Mouse (Mus musculus): ENCODE results near the gene Syt7. TPM values are rescaled to one million over a fixed set of nuclear protein-coding genes. Genes with fewer than 3 reads are reported as not detected.

Gene Syt7
- polyA plus RNA-seq, 1 experiment from 2014 or later = 13.6 TPM

GRCm38 (mm10) chr19:10352218-10352617 lies 36.7 kb upstream of the Syt7 start:
- ATAC-seq = no peak
- no peaks in the 10 kb centered on the region for H3K4me1 ChIP-seq (ENCODE audit: control insufficient read depth, insufficient read depth, low read length)
- no peaks in the 10 kb centered on the region for H3K27me3 ChIP-seq (ENCODE audit: control insufficient read depth, insufficient read depth, low read depth, low read length)
- 96% methylated on average over 7 of the region's 7 CpGs for WGBS
- H3K4me2 ChIP-seq (ENCODE audit: low read length) = no peak overlapping the region
- no peaks in the 10 kb centered on the region for H3K36me3 ChIP-seq (ENCODE audit: control insufficient read depth, insufficient read depth, low read length)
- H3K4me3 ChIP-seq (ENCODE audit: low read depth, low read length) = no peak overlapping the region
- H3K27ac ChIP-seq (ENCODE audit: low read length) = no peak overlapping the region
- no peaks in the 10 kb centered on the region for H3K9me3 ChIP-seq (replicated peaks; ENCODE audit: control insufficient read depth, low read length, poor library complexity, severe bottlenecking)
- H3K9ac ChIP-seq (ENCODE audit: low read depth, low read length) = no peak overlapping the region

GRCm38 (mm10) chr19:10354830-10355229 lies 34.1 kb upstream of the Syt7 start:
- H3K9ac ChIP-seq (ENCODE audit: low read depth, low read length) = no peak overlapping the region
- ATAC-seq = no peak
- no peaks in the 10 kb centered on the region for H3K27me3 ChIP-seq (ENCODE audit: control insufficient read depth, insufficient read depth, low read depth, low read length)
- no peak overlapping the region for H3K4me2 ChIP-seq (ENCODE audit: low read length)
- H3K36me3 ChIP-seq (ENCODE audit: control insufficient read depth, insufficient read depth, low read length) = no peaks in the 10 kb centered on the region
- WGBS = 21% methylated on average over 2 of the region's 2 CpGs
- no peak overlapping the region for H3K4me3 ChIP-seq (ENCODE audit: low read depth, low read length)
- H3K4me1 ChIP-seq (ENCODE audit: control insufficient read depth, insufficient read depth, low read length) = no peaks in the 10 kb centered on the region
- no peaks in the 10 kb centered on the region for H3K9me3 ChIP-seq (replicated peaks; ENCODE audit: control insufficient read depth, low read length, poor library complexity, severe bottlenecking)
- H3K27ac ChIP-seq (ENCODE audit: low read length) = no peak overlapping the region

- 8% methylated on average over 12 of the region's 12 CpGs for WGBS
- no peak overlapping the region for H3K27ac ChIP-seq (ENCODE audit: low read length)
Measured at GRCm38 (mm10) chr19:10356845-10357503, 31.9 kb upstream of the Syt7 start.

GRCm38 (mm10) chr19:10359105-10359946 lies 29.6 kb upstream of the Syt7 start:
- 95% methylated on average over 8 of the region's 8 CpGs for WGBS
- H3K4me3 ChIP-seq (ENCODE audit: low read depth, low read length) = no peak overlapping the region
- H3K4me2 ChIP-seq (ENCODE audit: low read length) = no peak overlapping the region
- H3K27me3 ChIP-seq (ENCODE audit: control insufficient read depth, insufficient read depth, low read depth, low read length) = no peaks in the 10 kb centered on the region
- H3K36me3 ChIP-seq (ENCODE audit: control insufficient read depth, insufficient read depth, low read length) = no peaks in the 10 kb centered on the region
- H3K9ac ChIP-seq (ENCODE audit: low read depth, low read length) = no peak overlapping the region
- no peaks in the 10 kb centered on the region for H3K9me3 ChIP-seq (replicated peaks; ENCODE audit: control insufficient read depth, low read length, poor library complexity, severe bottlenecking)
- H3K4me1 ChIP-seq (ENCODE audit: control insufficient read depth, insufficient read depth, low read length) = no peaks in the 10 kb centered on the region
- no peak overlapping the region for H3K27ac ChIP-seq (ENCODE audit: low read length)
- ATAC-seq = no peak

More at GRCm38 (mm10) chr19:10356845-10357503, 31.9 kb upstream of the Syt7 start:
- no peaks in the 10 kb centered on the region for H3K36me3 ChIP-seq (ENCODE audit: control insufficient read depth, insufficient read depth, low read length)
- H3K4me1 ChIP-seq (ENCODE audit: control insufficient read depth, insufficient read depth, low read length) = no peaks in the 10 kb centered on the region
- no peaks in the 10 kb centered on the region for H3K27me3 ChIP-seq (ENCODE audit: control insufficient read depth, insufficient read depth, low read depth, low read length)
- no peak overlapping the region for H3K4me3 ChIP-seq (ENCODE audit: low read depth, low read length)
- ATAC-seq = peak; percentile 75; the same call in 1 of the 2 replicates
- H3K9ac ChIP-seq (ENCODE audit: low read depth, low read length) = no peak overlapping the region
- H3K9me3 ChIP-seq (replicated peaks; ENCODE audit: control insufficient read depth, low read length, poor library complexity, severe bottlenecking) = no peaks in the 10 kb centered on the region
- H3K4me2 ChIP-seq (ENCODE audit: low read length) = no peak overlapping the region

- no peak overlapping the region for H3K4me2 ChIP-seq (ENCODE audit: low read length)
- ATAC-seq = no peak
- H3K4me3 ChIP-seq (ENCODE audit: low read depth, low read length) = no peak overlapping the region
- H3K27me3 ChIP-seq (ENCODE audit: control insufficient read depth, insufficient read depth, low read depth, low read length) = no peaks in the 10 kb centered on the region
- no peaks in the 10 kb centered on the region for H3K9me3 ChIP-seq (replicated peaks; ENCODE audit: control insufficient read depth, low read length, poor library complexity, severe bottlenecking)
- H3K4me1 ChIP-seq (ENCODE audit: control insufficient read depth, insufficient read depth, low read length) = no peaks in the 10 kb centered on the region
- no peak overlapping the region for H3K9ac ChIP-seq (ENCODE audit: low read depth, low read length)
- WGBS = 65% methylated on average over 6 of the region's 6 CpGs
- H3K27ac ChIP-seq (ENCODE audit: low read length) = no peak overlapping the region
- no peaks in the 10 kb centered on the region for H3K36me3 ChIP-seq (ENCODE audit: control insufficient read depth, insufficient read depth, low read length)
Measured at GRCm38 (mm10) chr19:10362473-10363129, 26.3 kb upstream of the Syt7 start.

GRCm38 (mm10) chr19:10363869-10364268 lies 25.0 kb upstream of the Syt7 start:
- H3K4me2 ChIP-seq (ENCODE audit: low read length) = no peak overlapping the region
- H3K36me3 ChIP-seq (ENCODE audit: control insufficient read depth, insufficient read depth, low read length) = no peaks in the 10 kb centered on the region
- H3K4me3 ChIP-seq (ENCODE audit: low read depth, low read length) = no peak overlapping the region
- H3K4me1 ChIP-seq (ENCODE audit: control insufficient read depth, insufficient read depth, low read length) = no peaks in the 10 kb centered on the region
- no peaks in the 10 kb centered on the region for H3K27me3 ChIP-seq (ENCODE audit: control insufficient read depth, insufficient read depth, low read depth, low read length)
- no peak overlapping the region for H3K9ac ChIP-seq (ENCODE audit: low read depth, low read length)
- no peak overlapping the region for H3K27ac ChIP-seq (ENCODE audit: low read length)
- H3K9me3 ChIP-seq (replicated peaks; ENCODE audit: control insufficient read depth, low read length, poor library complexity, severe bottlenecking) = no peaks in the 10 kb centered on the region
- WGBS = 20% methylated on average over 7 of the region's 7 CpGs
- ATAC-seq = no peak

GRCm38 (mm10) chr19:10366116-10366845 lies 22.6 kb upstream of the Syt7 start:
- no peaks in the 10 kb centered on the region for H3K9me3 ChIP-seq (replicated peaks; ENCODE audit: control insufficient read depth, low read length, poor library complexity, severe bottlenecking)
- no peaks in the 10 kb centered on the region for H3K4me1 ChIP-seq (ENCODE audit: control insufficient read depth, insufficient read depth, low read length)
- H3K27ac ChIP-seq (ENCODE audit: low read length) = no peak overlapping the region
- H3K4me2 ChIP-seq (ENCODE audit: low read length) = no peak overlapping the region
- whole genome bisulfite sequencing = 80% methylated on average over 3 of the region's 3 CpGs
- no peak overlapping the region for H3K9ac ChIP-seq (ENCODE audit: low read depth, low read length)
- ATAC-seq = no peak
- no peaks in the 10 kb centered on the region for H3K36me3 ChIP-seq (ENCODE audit: control insufficient read depth, insufficient read depth, low read length)
- no peaks in the 10 kb centered on the region for H3K27me3 ChIP-seq (ENCODE audit: control insufficient read depth, insufficient read depth, low read depth, low read length)
- no peak overlapping the region for H3K4me3 ChIP-seq (ENCODE audit: low read depth, low read length)

GRCm38 (mm10) chr19:10367802-10368201 lies 21.1 kb upstream of the Syt7 start:
- H3K4me2 ChIP-seq (ENCODE audit: low read length) = no peak overlapping the region
- H3K27ac ChIP-seq (ENCODE audit: low read length) = no peak overlapping the region
- no peak overlapping the region for H3K9ac ChIP-seq (ENCODE audit: low read depth, low read length)
- H3K36me3 ChIP-seq (ENCODE audit: control insufficient read depth, insufficient read depth, low read length) = no peaks in the 10 kb centered on the region
- H3K4me3 ChIP-seq (ENCODE audit: low read depth, low read length) = no peak overlapping the region
- no peak for ATAC-seq
- WGBS = 91% methylated on average over 7 of the region's 7 CpGs
- H3K4me1 ChIP-seq (ENCODE audit: control insufficient read depth, insufficient read depth, low read length) = no peaks in the 10 kb centered on the region
- H3K27me3 ChIP-seq (ENCODE audit: control insufficient read depth, insufficient read depth, low read depth, low read length) = no peaks in the 10 kb centered on the region
- H3K9me3 ChIP-seq (replicated peaks; ENCODE audit: control insufficient read depth, low read length, poor library complexity, severe bottlenecking) = no peaks in the 10 kb centered on the region

Data from midbrain, embryonic 16.5 days (tissue).